Mouse (Mus musculus): ENCODE measurements around the gene Drc3. TPM values are rescaled to one million over a fixed set of nuclear protein-coding genes. Genes with fewer than 3 reads are reported as not detected.
"Not testable (repeated sequence)": the region's sequence is repeated elsewhere in the genome, so short reads cannot be mapped to it uniquely, and the experiment has no call there.

Gene Drc3
- total RNA-seq, 2 experiments from 2014 or later: 1.6 to 2.3 TPM

DNA sequence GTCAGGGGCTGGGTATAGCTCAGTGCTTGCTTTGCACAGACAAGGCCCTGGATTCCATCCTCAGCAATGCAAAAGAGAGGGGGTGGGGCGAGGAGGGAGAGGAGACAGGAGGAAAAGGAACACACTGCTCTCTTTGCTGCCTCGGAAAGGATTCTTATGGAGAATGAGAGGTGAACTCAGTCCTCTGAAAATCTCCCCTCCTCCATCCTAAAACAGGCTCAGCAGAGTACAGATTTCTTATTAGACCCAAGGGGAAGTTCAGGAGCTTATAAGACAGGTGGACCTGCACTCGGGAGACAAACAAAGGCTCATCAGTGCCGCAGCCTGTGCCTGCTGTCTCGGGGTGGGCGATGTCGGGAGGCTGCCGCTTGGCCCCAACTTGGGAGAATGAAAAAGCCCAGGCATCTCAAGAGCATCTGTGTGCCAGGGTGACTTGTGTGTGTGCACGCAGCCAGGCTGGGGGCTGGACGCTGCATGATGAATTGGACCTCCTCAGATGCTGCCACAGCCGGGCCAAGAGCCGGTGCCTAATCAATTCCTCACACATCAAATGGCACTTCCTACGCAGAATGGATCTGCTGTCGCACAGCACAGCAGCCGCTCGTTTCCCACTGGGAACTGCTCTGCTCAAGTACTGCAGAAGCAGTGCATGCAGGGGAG lies 31.8 kb downstream of the Drc3 start:
- intact Hi-C loops (cut with DNase I): no loop called here
- DNase-seq: no peak

DNA sequence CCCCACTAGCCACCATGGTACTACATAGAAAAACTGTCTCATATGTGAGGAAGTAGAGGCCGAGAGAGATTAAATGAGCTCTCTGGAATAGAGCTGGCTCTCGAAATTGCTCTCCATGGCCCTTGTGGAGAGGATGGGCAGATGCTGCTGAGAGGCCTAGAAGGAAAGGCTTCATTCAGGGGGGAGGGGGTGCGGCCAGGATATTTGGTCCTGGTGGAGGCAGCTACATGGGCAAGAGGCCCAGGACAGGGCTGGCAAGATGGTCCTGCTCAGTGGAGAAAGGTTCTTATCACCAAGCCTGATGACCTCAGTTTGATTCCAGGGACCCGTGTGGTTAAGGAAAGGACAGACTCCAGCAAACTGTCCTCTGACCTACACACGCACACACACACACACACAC lies 32.8 kb downstream of the Drc3 start:
- no peak for DNase-seq

DNA sequence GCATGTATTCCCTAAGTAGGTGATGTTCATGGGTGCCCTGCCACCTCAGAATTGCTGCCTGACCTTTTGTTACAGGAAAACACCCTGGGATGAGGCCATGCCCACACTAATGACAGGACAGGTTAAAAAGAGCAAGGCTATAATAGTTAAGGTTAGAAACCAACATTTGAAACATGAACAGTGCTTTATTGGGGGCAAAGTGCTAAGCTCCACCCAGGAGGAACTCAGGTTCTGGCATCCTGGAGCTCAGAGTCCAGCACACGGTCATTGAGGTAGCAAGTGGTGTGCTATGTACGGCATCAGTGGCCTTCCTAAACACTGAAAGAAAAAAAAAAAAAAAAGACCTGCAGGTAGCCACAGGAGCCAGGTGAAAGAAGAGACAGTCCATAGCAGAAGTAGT lies 34.8 kb downstream of the Drc3 start:
- no peak for DNase-seq
- intact Hi-C loops (cut with DNase I): no loop called here

More for the DNA sequence above, 32.8 kb downstream of the Drc3 start:
- intact Hi-C loops (cut with DNase I): no loop called here

DNA sequence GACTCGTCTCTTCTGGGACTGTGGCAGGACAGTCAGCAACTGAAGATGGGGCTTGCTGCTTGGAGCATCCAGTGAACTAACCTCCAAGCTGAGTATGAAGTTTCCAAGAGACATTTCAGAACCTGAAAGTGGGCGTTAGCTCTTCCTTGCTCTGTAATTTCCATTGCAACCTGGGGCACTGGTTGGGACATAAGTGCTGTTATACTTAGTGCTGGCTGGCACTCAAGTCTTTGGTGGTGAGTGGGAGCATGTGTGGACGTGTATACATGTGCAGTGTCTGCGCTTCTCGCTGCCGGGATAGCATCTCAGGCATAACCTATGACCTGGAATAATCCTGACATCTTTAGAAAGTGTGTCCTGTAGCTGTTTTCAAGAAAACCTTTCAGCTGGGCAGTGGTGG lies 38.2 kb downstream of the Drc3 start:
- no peak for DNase-seq
- intact Hi-C loops (cut with DNase I): no loop called here

DNA sequence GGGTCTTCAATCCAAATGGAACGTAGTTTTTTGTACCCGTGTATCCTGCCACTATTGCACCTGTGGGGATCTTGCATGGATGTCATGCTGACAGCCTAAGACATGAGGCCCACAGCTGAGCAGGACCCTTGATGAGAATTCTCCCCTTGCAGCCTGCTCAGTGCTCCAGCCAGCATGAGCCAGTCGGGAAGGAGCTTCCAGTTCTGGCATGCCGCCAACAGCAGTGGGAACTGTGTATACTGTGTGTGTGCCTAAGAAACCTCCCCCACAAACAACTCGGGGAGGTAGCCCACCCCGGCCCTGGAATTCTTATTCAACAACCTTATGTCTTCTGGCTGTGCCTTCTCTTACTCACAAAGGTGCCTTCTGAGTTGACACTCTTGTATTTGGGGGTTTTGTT lies 43.4 kb downstream of the Drc3 start:
- intact Hi-C loops (cut with DNase I): no loop called here

DNA sequence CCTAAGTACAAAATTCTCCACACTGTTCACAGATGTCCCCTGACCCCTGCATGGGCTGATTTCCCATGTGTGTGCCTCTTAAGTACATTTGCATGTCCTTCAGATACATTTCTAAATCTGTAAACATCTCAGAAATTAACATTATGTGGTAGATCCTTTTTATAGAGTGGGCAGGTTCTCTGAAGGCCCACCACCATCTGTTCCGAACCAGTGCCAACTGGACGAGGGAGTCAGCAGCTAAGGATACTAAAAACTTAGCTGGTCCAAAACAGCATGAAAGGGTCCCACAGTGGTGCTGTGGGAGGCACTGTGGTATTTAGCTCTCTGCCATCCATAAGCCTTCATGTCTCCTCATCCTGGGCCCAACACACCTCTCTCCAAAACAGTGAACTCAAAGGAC lies 44.0 kb downstream of the Drc3 start:
- no peak for DNase-seq
- intact Hi-C loops (cut with DNase I): no loop called here

More for the DNA sequence above, 43.4 kb downstream of the Drc3 start:
- DNase-seq: peak; percentile 15 to 19

DNA sequence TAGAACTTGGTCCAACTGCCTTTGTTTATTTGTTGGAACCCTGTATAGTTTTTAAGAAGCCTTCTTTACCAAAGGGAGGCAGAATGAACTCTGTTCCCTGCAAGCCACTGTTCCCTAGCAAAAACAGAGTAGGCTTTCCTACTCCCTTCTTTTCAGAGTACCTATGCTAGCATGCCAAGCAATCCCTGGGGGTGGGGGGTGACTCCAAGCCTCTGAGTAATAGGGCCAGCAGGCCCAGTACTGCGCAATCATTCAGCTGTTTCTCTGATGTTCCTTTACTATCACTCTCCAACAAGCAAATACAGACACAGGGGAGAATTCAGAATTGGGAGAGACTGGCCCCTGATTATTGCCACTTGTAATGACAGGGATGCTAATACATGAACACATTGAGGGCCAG lies 53.5 kb downstream of the Drc3 start:
- intact Hi-C loops (cut with DNase I): no loop called here
- no peak for DNase-seq

DNA sequence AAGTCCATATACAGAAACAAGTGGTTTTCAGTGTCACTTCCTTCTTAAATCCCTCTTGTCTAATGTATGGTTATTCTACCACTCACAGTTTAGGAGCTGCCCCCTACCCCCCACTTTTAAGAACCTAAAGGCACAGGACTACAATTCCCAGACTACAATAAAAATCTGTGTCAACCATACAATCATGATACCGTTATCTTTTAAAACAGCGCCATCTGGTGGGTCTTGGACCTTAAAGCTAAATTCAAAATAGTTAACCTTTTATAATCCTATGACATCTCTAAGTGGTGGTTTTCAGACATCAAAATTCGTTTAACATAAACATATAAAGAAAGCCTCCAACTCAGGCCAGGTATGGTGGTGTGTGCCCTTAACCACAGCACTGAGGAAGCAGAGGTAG lies 59.0 kb downstream of the Drc3 start:
- intact Hi-C loops (cut with DNase I): loop anchor here (2.0 to 5.0 kb wide), 4 partner anchors 103 to 310 kb away; no protein-coding TSS in a partner anchor
- DNase-seq: peak; percentile 65 to 87

DNA sequence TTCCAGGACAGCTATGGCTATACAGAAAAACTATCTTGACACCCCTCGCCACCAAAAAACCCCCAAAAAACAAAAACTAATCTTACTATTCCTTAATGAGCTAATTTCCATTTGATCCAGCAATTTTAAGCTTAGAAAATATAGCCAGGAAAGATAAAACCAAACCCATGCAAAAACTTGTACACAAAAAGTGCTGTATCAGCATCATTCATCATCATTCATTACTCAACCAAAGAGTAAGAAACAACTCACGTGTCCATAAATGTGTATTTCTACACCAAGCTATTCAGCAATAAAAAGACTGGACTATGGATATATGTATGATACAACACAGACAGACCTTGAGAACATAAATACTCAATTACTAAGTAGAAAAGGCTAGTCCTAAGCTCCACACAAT lies 59.8 kb downstream of the Drc3 start:
- intact Hi-C loops (cut with DNase I): loop anchor here (2.0 to 5.0 kb wide), 4 partner anchors 104 to 311 kb away; no protein-coding TSS in a partner anchor
- DNase-seq: no peak

DNA sequence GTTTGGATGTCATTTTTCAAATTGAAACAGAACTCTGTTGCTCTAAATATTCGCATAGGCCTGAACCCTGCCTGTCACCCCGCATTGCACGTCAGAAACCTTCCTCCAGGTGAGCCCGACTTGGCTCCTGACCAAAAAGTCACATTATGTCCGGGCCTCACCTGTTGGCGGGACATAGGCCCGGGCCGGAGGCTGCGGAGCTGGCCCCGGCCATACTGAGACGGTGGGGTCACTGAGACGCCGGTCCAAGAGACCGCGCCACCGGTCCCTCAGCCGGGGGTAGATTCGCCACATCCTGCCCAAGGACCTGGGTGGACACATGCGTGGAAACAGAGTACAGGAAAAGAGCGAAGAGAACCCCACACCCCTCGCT lies 63.4 kb downstream of the Drc3 start:
- no peak for DNase-seq
- intact Hi-C loops (cut with DNase I): no loop called here

DNA sequence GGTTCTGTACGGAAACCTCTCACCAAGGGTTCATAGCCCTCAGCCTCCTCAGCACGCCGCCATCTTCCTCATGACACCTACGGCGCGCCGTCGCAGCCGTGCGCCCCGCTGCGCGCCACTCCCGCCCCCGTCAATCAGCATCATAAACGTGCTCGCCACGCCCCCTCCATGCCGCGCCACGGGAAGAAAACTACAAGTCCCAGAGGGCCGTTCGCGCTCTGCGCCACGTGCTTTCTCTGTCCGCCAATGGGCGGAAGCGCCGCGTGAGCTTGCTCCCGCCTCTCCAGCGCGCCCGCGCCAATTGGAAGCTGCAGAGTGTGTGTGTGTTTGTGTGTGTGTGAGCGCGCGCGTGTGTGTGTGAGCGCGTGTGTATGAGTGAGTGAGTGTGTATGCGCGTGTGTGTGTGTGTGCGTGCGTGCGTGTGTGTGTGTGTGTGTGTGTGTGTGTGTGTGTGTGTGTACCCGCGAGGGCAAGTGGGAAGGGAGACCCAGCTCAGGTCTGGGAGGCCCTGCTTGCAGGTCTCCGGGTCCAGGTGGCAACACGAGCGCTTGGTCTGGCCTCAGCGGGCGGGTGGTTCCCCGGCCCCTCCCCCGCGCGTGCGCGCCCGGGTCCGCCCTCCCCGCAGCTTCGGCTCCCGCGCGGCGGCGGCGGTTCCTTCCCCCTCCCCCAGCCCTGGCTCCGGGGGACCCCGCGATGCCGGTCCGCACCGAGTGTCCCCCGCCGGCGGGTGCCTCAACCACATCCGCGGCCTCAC lies 64.0 kb downstream of the Drc3 start, which contains the start of gene Gid4:
TSS of gene Gid4 (plus strand) at position 183 of the 754 bp plus-strand sequence.
- intact Hi-C loops (cut with DNase I): no loop called here

DNA sequence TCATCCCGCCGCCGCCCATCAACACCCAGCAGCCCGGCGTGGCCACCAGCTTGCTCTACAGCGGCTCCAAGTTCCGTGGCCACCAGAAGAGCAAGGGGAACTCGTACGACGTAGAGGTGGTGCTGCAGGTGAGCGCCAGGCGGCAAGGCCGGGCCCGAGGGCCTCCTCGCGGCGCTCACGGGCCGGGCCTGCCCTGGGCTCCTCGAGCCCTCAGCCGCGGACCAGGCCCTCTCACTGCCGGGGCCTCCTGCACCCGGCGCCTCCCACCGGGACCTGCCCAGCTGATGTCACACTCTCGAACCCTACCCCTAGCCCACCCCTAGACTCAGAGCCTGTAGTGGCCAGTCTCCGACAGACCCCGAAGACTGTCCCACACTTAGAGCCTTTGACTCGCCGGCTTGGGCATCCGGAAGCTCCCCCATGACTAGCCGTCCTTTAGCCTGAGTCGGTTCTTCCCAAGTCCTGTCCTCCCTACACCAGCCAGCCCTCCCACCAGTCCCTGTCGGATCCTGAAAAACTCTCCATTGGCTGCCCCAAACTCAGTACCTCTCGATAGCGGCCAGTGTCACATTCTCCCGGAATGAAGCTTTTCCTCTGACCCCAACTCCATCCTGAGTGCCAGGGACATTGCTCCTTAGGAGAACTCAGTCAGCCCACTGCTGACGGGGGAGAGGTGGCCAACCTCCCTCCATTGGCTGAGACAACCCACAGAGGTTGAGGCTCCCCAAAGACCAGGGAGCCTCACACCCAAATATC lies 64.8 kb downstream of the Drc3 start, which contains the start of gene Atpaf2:
TSS of gene Atpaf2 (minus strand) at position 741 of the 756 bp plus-strand sequence.
- intact Hi-C loops (cut with DNase I): no loop called here

More for the DNA sequence above, 64.0 kb downstream of the Drc3 start, which contains the start of gene Gid4:
- DNase-seq: peak; percentile 99

DNA sequence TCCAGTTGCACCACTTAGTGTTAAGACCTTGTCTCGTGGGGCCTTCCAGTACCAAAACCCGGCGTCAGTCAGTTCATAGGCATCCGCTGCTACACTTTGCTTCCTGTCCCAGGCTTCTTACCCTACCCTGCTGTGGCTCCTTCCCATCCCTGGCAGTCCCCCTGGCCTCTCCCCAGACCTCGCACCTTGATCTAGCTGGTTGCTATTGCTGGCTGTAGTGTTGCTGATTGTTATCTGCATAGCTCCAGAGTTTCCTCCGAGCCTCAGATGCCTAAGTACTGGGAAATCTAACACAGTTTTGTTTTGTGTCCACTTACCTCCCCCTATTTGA lies 65.3 kb downstream of the Drc3 start:
- intact Hi-C loops (cut with DNase I): no loop called here
- no peak for DNase-seq

More for the DNA sequence above, 64.8 kb downstream of the Drc3 start, which contains the start of gene Atpaf2:
- DNase-seq: peak in 1 of 2 experiments; percentile 47

DNA sequence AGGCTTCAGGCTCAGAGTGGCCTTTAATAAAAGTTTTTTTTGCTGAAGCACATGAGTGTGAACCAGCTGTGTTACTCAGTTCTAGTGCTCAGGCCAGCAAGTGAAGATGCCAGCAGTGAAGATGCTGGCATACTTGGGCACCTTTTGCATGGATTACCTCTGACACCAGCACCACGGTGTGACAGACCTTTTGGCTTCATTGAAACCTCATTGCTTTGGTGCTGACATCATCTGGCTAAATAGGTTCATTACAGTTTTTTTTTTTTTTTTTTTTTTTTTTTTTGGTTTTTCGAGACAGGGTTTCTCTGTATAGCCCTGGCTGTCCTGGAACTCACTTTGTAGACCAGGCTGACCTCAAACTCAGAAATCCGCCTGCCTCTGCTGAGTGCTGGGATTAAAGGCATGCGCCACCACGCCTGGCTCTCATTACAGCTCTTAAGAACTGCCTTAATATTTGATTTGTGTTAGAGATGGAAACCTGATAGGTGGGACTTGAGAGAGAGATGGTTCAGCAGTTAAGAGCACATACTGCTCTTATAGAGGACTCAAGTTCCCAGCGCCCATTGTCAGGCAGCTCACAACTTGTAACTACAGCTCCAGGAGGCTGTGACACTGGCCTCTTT lies 69.0 kb downstream of the Drc3 start:
- intact Hi-C loops (cut with DNase I): no loop called here
- DNase-seq: no peak

DNA sequence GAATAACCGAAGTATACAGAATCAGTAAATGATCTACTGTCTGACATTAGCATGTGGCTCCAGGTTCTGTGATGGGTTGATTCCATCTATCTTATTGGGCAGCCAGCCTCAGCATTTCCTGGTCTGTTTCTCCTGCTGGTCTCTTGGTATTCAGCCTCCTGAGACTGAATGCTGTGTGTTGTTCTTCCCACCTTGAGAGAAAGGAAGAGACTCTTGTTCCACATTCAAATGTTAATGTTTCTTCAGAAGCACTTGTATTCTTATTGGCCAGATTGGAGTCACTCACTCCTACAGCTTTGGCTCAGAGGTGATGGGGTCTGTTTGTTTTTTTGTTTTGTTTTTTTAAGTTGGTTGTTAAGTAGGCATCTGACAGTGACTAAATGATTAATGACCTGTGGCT lies 69.9 kb downstream of the Drc3 start:
- DNase-seq: no peak
- intact Hi-C loops (cut with DNase I): no loop called here

DNA sequence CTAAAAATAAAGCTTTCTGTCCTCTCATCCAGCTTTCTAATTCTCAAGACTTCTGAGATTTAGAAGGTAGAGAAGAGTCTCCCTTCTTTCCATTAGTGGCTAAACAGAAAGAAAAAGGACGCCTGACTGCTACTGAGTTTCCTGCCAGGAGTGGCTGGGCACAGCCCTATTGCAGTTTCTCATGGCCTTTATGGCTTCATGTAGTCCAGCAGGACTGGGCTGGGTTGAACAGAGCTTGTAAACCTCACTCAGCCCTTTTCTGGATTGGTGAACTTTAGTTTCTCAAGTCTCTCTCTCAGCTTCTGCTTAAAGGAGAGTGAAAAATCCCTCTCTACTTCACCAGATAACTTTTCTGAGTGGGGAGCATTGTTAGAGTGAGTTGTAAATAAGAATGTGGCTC lies 73.3 kb downstream of the Drc3 start:
- intact Hi-C loops (cut with DNase I): no loop called here
- no peak for DNase-seq

DNA sequence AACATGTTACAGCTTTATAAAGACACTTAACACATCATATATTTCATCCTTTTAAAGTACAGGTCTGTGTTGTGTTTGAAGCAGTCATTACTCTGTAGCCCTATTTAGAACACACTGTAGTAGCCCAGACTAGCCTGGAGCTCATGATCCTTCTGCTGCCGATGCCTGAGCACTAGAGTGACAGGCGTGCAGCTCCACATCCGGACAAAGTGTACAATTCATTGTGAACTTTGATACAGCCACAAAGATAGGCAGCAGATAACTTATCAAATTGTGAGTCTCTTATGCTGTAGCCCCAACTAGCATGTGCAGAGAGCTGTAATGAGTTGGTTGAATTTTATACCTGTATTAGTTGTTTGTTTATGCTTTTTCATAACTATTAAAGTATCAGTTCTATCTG lies 74.5 kb downstream of the Drc3 start:
- no peak for DNase-seq
- intact Hi-C loops (cut with DNase I): no loop called here

DNA sequence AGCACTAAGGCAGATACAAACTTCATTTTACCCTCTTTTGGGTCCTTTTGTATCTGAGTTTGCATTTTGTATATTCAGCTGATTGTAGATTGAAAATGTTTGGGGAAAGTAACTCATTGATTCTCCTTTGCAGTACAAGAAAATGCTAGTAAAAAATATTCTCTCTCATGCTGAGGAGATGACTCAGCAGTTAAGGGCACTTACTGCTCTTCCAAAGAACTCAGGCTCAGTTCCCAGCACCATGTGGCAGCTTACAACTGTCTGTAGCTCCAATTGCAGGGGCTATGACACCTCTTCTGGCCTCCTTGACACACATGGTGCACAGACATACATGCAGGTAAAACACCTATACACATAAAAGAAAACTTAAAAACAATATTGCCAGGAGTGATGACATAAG lies 80.4 kb downstream of the Drc3 start:
- no peak for DNase-seq
- intact Hi-C loops (cut with DNase I): no loop called here

DNA sequence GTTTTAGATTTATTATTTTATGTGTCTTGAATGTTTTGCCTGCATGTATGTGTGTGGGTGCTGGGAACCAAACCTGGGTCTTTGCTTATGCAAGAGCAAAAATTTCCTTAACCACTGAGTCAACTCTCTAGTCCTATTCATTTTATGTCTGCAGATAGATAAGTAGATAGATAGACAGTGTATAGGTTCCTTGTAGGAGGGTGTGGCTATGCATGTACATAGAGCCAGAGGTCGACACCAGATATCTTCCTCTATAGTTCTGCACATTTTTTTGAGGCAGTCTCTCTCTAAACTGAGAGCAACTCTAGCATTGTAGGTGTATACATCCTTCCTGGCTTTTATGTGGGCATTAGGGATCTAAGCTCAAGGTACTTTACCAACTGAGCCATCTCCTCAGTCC lies 82.0 kb downstream of the Drc3 start:
- intact Hi-C loops (cut with DNase I): no loop called here
- no peak for DNase-seq

DNA sequence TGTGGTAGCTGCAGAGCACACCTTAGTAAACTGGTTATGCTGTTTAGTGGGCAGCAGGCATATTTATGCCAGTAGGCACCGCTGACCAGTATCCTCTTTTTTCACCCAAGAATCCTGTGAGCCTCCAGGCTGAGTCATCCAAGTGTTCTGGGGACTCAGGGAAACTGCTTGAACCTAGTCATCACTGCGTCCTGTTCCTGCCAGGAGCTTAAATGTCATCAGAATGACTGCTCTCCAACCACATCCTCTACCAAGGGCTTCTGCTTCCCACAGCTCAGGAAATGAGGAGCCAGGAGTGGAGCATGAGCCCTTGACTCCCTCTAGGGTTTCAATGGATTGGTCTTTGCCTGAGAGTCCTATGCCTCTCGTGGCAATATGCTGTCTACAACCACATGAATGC lies 83.5 kb downstream of the Drc3 start:
- no peak for DNase-seq
- intact Hi-C loops (cut with DNase I): no loop called here

DNA sequence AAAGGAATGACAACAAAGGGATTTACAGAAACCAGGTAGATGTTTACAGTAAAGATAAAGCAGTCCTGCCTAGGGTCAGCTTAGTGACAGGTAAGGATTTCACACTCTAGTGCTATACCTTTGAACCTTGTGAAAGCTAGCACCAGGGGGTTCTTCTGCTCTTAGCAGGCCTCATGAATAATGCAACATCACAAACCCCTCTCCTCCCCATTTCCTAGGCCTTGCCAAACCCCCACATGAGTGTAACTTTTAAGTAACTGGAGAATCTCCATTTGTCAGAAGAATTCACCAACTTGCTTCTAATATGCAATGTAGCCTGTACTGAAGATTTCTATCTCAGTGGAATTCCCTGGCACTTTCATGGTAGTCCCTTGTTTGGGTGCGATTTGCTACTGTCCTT lies 86.5 kb downstream of the Drc3 start:
- intact Hi-C loops (cut with DNase I): not testable (repeated sequence)

More for the DNA sequence above, 86.5 kb downstream of the Drc3 start:
- DNase-seq: not testable (repeated sequence)

Data from heart, postnatal 10 days (tissue).